Mouse (Mus musculus): ENCODE data around the gene Slc22a14. TPM values are rescaled to one million over a fixed set of nuclear protein-coding genes. Genes with fewer than 3 reads are reported as not detected.
"Not testable (repeated sequence)": the region's sequence is repeated elsewhere in the genome, so short reads cannot be mapped to it uniquely, and the experiment has no call there.

The Slc22a14 gene
- polyA plus RNA-seq, 1 experiment: 379 TPM

DNA sequence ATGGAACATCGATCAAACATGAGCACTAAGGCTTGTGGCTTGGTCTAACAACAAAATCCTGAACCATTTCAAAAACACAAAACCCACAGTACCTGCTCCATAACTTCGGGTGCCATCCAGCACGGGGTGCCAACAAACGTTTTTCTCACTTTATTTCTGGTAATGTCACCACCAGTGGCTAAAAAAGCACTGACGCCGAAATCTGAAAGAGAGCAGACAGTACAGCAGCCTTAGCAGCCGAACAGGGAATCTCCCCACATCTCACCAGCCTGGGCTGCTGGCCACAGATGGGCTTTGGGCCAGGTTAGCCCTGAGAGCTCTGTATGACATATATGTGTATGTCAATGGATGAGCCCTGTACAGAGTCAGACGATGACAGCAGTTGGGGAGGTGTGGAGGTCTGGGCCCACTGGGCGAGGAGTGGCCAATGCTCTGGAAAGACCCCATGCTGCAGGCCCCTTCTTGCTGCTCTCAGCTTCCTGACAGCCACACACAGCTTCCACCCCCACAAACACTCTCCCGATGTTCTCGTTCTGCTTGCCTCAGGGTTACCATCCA lies 96.7 kb downstream of the Slc22a14 start:
- Histone ChIP-seq H3K36me3 (ENCODE audit: control insufficient read depth, insufficient read depth, low read length) (peaks cover 1% of the 10 kb centered on the region), H3K4me1 (ENCODE audit: control insufficient read depth, insufficient read depth, low read length) (no peaks in the 10 kb centered on the region), H3K27ac (ENCODE audit: control insufficient read depth, insufficient read depth, low read depth, low read length) (no peak overlapping the region), H3K27me3 (ENCODE audit: control insufficient read depth, insufficient read depth, low read length) (no peaks in the 10 kb centered on the region), H3K4me3 (ENCODE audit: control insufficient read depth, low read depth, low read length) (no peak overlapping the region)
- no peak for TF ChIP-seq POLR2A (IDR thresholded peaks at IDR 0.05; ENCODE audit: control insufficient read depth, low read depth, low read length)
- TF ChIP-seq CTCF (IDR thresholded peaks at IDR 0.05; ENCODE audit: control insufficient read depth, insufficient read depth, insufficient replicate concordance, low read depth, low read length): no peak

DNA sequence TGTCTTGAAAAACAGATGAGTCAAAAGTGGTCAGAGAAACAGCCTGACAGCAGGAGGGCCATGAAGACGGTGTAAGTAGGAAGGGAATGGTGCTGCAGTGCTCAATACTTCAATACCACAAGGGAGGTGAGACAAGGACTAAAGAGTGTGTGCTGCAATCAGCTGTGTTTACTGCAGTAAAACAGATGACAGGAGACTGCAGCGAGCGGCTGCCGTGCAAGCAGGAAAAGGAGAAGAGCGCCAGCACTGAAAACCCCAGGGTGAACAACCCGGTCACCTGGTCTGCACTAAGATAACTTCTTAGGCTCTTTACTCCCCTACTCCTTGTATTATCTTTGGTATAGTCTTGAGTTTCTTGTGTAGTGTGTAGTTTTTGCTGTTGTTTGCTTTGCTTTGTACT lies 97.2 kb downstream of the Slc22a14 start:
- Histone ChIP-seq H3K4me1 (ENCODE audit: control insufficient read depth, insufficient read depth, low read length) (no peaks in the 10 kb centered on the region), H3K36me3 (ENCODE audit: control insufficient read depth, insufficient read depth, low read length) (peaks cover 1% of the 10 kb centered on the region)
- no peak for TF ChIP-seq POLR2A (IDR thresholded peaks at IDR 0.05; ENCODE audit: control insufficient read depth, low read depth, low read length)
- no peak for TF ChIP-seq CTCF (IDR thresholded peaks at IDR 0.05; ENCODE audit: control insufficient read depth, insufficient read depth, insufficient replicate concordance, low read depth, low read length)

DNA sequence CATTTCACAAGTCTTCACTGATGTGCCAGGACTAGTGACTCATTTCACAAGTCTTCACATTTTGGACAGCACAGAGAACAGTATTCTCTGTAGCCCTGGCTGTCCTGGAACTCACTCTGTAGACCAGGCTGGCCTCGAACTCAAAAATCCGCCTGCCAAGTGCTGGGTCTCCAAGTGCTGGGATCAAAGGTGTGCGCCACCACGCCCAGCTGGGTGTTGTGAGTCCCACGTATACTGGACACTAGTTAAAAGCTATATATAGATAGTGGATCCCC lies 99.3 kb downstream of the Slc22a14 start:
- not testable (repeated sequence) for H3K36me3 ChIP-seq (ENCODE audit: control insufficient read depth, insufficient read depth, low read length); H3K4me1 ChIP-seq (ENCODE audit: control insufficient read depth, insufficient read depth, low read length); H3K27ac ChIP-seq (ENCODE audit: control insufficient read depth, insufficient read depth, low read depth, low read length); H3K27me3 ChIP-seq (ENCODE audit: control insufficient read depth, insufficient read depth, low read length); H3K4me3 ChIP-seq (ENCODE audit: control insufficient read depth, low read depth, low read length)

More for the DNA sequence above, 97.2 kb downstream of the Slc22a14 start:
- Histone ChIP-seq H3K27me3 (ENCODE audit: control insufficient read depth, insufficient read depth, low read length) (no peaks in the 10 kb centered on the region), H3K4me3 (ENCODE audit: control insufficient read depth, low read depth, low read length) (no peak overlapping the region), H3K27ac (ENCODE audit: control insufficient read depth, insufficient read depth, low read depth, low read length) (no peak overlapping the region)

DNA sequence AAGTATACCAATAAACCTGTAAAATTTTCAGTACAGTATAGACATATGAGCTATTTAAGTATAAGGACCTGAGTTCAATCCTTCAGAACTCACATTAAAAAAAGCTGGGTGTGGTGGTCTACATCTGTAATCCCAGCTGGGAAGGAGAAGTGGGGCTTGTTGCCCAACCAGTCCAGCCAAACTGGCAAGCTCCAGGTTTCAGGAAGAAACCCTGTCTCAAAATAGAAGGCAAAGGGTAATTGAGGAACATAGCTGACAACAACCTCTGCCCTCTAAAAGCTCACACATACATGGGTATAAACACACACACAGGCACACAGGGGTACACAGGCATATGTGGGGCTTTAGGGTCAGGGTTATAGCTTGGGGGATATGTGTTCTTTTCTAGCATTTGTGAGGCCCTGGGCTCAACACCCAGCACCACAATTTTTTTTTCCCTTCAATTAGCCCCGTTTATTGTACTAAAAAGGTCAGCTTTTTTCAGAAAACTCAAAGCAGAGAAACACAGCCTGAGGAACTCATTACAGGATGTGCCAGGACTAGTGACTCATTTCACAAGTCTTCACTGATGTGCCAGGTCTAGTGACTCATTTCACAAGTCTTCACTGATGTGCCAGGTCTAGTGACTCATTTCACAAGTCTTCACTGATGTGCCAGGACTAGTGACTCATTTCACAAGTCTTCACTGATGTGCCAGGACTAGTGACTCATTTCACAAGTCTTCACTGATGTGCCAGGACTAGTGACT lies 99.8 kb downstream of the Slc22a14 start:
- H3K36me3 ChIP-seq (ENCODE audit: control insufficient read depth, insufficient read depth, low read length); H3K27ac ChIP-seq (ENCODE audit: control insufficient read depth, insufficient read depth, low read depth, low read length); H3K4me1 ChIP-seq (ENCODE audit: control insufficient read depth, insufficient read depth, low read length); H3K4me3 ChIP-seq (ENCODE audit: control insufficient read depth, low read depth, low read length); H3K27me3 ChIP-seq (ENCODE audit: control insufficient read depth, insufficient read depth, low read length): not testable (repeated sequence)

DNA sequence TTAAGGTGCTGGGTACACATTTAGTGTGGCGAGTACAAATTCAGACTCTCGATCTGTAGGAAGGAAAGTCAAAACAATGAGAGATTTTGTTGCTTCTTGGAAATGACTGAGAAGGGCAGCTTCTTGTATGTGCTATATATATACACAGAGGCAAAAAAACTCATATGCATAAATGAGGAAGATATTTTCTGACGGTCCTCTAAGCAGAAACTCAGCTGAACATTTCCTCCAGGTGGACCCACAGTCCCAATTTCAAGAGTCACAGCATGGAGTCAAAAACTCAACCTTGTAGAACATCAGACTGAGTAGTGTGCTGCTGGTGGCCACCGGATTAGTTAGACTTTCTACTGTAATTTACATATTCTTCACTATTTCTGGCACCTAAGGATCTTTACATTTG lies 102.3 kb downstream of the Slc22a14 start:
- no peaks in the 10 kb centered on the region for H3K4me1 ChIP-seq (ENCODE audit: control insufficient read depth, insufficient read depth, low read length)
- H3K27ac ChIP-seq (ENCODE audit: control insufficient read depth, insufficient read depth, low read depth, low read length): no peak overlapping the region
- no peaks in the 10 kb centered on the region for H3K27me3 ChIP-seq (ENCODE audit: control insufficient read depth, insufficient read depth, low read length)
- H3K36me3 ChIP-seq (ENCODE audit: control insufficient read depth, insufficient read depth, low read length): peaks cover 1% of the 10 kb centered on the region
- no peak for TF ChIP-seq POLR2A (IDR thresholded peaks at IDR 0.05; ENCODE audit: control insufficient read depth, low read depth, low read length)
- H3K4me3 ChIP-seq (ENCODE audit: control insufficient read depth, low read depth, low read length): no peak overlapping the region

DNA sequence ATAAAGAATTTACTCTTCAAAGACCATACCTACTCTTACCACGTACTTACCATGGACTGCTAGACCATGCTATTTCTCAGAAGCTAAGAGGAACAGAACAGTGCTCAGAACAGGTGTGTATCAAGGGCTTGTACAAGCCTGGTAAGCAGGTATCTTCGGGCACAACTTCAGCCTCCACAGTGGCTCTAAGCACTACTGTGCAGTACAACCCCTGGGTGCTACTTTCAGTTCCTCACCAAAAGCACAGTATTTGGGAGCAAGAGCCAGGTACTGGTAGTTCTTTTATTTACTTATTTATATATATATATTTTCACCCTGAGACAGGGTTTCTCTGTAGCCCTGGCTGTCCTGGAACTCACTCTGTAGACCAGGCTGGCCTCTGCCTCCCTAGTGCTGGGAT lies 104.5 kb downstream of the Slc22a14 start:
- Histone ChIP-seq H3K4me1 (ENCODE audit: control insufficient read depth, insufficient read depth, low read length) (no peaks in the 10 kb centered on the region), H3K27ac (ENCODE audit: control insufficient read depth, insufficient read depth, low read depth, low read length) (no peak overlapping the region), H3K36me3 (ENCODE audit: control insufficient read depth, insufficient read depth, low read length) (peaks cover 1% of the 10 kb centered on the region; the same call in 1 of the 2 replicates), H3K27me3 (ENCODE audit: control insufficient read depth, insufficient read depth, low read length) (no peaks in the 10 kb centered on the region), H3K4me3 (ENCODE audit: control insufficient read depth, low read depth, low read length) (no peak overlapping the region)
- TF ChIP-seq CTCF (IDR thresholded peaks at IDR 0.05; ENCODE audit: control insufficient read depth, insufficient read depth, insufficient replicate concordance, low read depth, low read length): no peak
- no peak for TF ChIP-seq POLR2A (IDR thresholded peaks at IDR 0.05; ENCODE audit: control insufficient read depth, low read depth, low read length)

DNA sequence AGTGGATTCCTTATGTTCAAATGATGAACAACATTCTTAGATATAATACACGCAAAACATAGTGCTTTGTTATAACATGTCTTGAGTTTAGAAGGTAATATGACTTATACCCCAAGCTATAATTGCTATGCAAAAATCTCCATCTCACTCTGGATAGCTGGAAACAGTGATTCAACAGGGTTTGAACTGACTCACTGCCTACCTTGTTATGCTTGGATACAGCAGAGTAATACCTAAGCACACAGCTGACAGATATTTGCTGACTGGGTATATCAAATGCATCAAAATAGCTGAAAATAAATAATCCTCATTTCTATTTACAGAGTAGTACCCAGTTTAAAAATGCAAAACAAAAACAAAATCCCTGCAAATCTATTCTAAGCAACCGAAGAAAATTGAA lies 106.6 kb downstream of the Slc22a14 start:
- H3K36me3 ChIP-seq (ENCODE audit: control insufficient read depth, insufficient read depth, low read length): no peaks in the 10 kb centered on the region; the same call in 1 of the 2 replicates
- no peak overlapping the region for H3K4me3 ChIP-seq (ENCODE audit: control insufficient read depth, low read depth, low read length)
- no peak for TF ChIP-seq CTCF (IDR thresholded peaks at IDR 0.05; ENCODE audit: control insufficient read depth, insufficient read depth, insufficient replicate concordance, low read depth, low read length)
- TF ChIP-seq POLR2A (IDR thresholded peaks at IDR 0.05; ENCODE audit: control insufficient read depth, low read depth, low read length): no peak

DNA sequence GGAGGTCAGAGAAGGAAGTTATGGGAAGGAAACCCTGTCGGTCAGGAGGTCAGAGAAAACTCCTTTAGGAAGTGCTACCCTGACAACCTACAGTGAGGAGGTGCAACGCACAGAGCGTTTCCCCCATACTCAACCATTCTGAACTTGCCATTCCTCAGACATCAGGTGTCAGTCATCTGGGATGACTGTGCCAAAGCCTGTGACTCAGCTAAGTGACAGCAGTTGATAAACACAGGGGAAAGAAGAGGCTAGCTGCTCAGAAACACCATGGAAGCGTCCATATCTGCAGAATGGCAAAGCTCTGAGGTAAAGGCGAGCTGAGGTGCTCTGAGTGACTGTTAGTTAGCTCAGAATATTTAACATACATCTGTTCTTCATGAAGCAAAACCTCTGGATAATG lies 107.2 kb downstream of the Slc22a14 start:
- TF ChIP-seq CTCF (IDR thresholded peaks at IDR 0.05; ENCODE audit: control insufficient read depth, insufficient read depth, insufficient replicate concordance, low read depth, low read length) (no peak), POLR2A (IDR thresholded peaks at IDR 0.05; ENCODE audit: control insufficient read depth, low read depth, low read length) (no peak)
- Histone ChIP-seq H3K4me1 (ENCODE audit: control insufficient read depth, insufficient read depth, low read length) (no peaks in the 10 kb centered on the region), H3K27ac (ENCODE audit: control insufficient read depth, insufficient read depth, low read depth, low read length) (no peak overlapping the region), H3K27me3 (ENCODE audit: control insufficient read depth, insufficient read depth, low read length) (no peaks in the 10 kb centered on the region), H3K36me3 (ENCODE audit: control insufficient read depth, insufficient read depth, low read length) (no peaks in the 10 kb centered on the region; the same call in 1 of the 2 replicates), H3K4me3 (ENCODE audit: control insufficient read depth, low read depth, low read length) (no peak overlapping the region)

More for the DNA sequence above, 106.6 kb downstream of the Slc22a14 start:
- no peak overlapping the region for H3K27ac ChIP-seq (ENCODE audit: control insufficient read depth, insufficient read depth, low read depth, low read length)
- no peaks in the 10 kb centered on the region for H3K27me3 ChIP-seq (ENCODE audit: control insufficient read depth, insufficient read depth, low read length)
- no peaks in the 10 kb centered on the region for H3K4me1 ChIP-seq (ENCODE audit: control insufficient read depth, insufficient read depth, low read length)
